Mouse (Mus musculus): ENCODE data around the gene Mbtd1.

DNA sequence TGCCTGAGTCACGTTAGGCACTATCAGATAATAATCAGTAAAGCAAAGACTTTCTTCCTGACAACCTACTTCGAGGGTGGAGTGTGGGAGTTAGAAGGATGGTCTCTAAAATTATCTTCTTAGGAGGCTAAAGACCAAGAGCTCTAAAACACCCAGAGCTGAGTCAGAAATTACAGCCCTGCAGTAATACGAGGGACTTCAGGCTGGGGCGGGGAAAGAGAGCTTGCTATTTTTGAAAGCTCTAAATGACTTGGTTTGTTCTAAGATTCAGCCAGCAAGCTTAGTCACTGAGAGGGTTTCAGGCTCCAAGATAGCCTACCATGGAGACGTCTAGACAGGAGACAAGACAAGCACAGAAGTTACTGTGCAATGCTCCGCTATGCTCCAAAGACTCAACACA, 79.7 kb downstream of the Mbtd1 start:
- TF ChIP-seq CTCF (IDR thresholded peaks at IDR 0.05; ENCODE audit: extremely low read depth, insufficient read depth, insufficient read length, insufficient replicate concordance) (no peak), POLR2A (IDR thresholded peaks at IDR 0.05; ENCODE audit: low read depth, low read length) (no peak)

Data from spleen, adult 2 months (tissue).